Mouse (Mus musculus) forebrain, embryonic 16.5 days (tissue): ENCODE results near the gene Pcsk5. TPM values are rescaled to one million over a fixed set of nuclear protein-coding genes. Genes with fewer than 3 reads are reported as not detected.

Experiments used
- ATAC-seq: fragments of 200-750 bp; cut with Nextera tagmentation; 2 replicates; pipeline ENCODE4 v1.8.0; 2017; ENCODE audit warnings: mild to moderate bottlenecking, moderate library complexity
- H3K27ac ChIP-seq: fragments of 300-500 bp; sonication (generic); 2 replicates; pipeline ENCODE4 v1.5.1; 2014; ENCODE audit warnings: low read length, control low read depth
- H3K27me3 ChIP-seq: fragments of 300-500 bp; sonication (generic); replicated peaks from 2 replicates; pipeline ENCODE4 v1.6.1; 2014; ENCODE audit warnings: low read length; ENCODE audit not compliant: control insufficient read depth, insufficient read depth
- H3K36me3 ChIP-seq: fragments of 300-500 bp; sonication (generic); 2 replicates; pipeline ENCODE4 v1.6.1; 2014; ENCODE audit not compliant: control insufficient read depth, insufficient read depth
- H3K4me1 ChIP-seq: fragments of 300-500 bp; sonication (generic); replicated peaks from 2 replicates; pipeline ENCODE4 v1.6.1; 2014; ENCODE audit warnings: low read length; ENCODE audit not compliant: control insufficient read depth, insufficient read depth
- H3K4me2 ChIP-seq: fragments of 300-500 bp; sonication (generic); 2 replicates; pipeline ENCODE4 v1.6.1; 2014; ENCODE audit warnings: mild to moderate bottlenecking, low read length, control low read depth
- H3K4me3 ChIP-seq: fragments of 300-500 bp; sonication (generic); replicated peaks from 2 replicates; pipeline ENCODE4 v1.5.1; 2014; ENCODE audit warnings: mild to moderate bottlenecking, low read length, control low read depth
- H3K9ac ChIP-seq: fragments of 300-500 bp; sonication (generic); replicated peaks from 2 replicates; pipeline ENCODE4 v1.6.1; 2014; ENCODE audit warnings: low read depth, low read length, control low read depth
- H3K9me3 ChIP-seq: fragments of 300-500 bp; sonication (generic); 2 replicates; pipeline ENCODE4 v1.6.1; 2016; ENCODE audit warnings: low read length; ENCODE audit not compliant: control insufficient read depth
- WGBS: fragments of 180-500 bp; shearing (Covaris S2); extraction: QIAGEN DNeasy Blood & Tissue Kit; methylation state at CpG from one replicate; pipeline ENCODE4 v1.1.7; 2014; 5-methylcytosine and 5-hydroxymethylcytosine counted together
- polyA plus RNA-seq: library from polyadenylated mRNA; unstranded; fragments of >200 nt; fragmentation: Nextera tagmentation; extraction: Ambion mirVana; gene quantifications from 2 replicates; pipeline ENCODE4 v1.2.1, GENCODE M21; 2015

The Pcsk5 gene
- polyA plus RNA-seq, 1 experiment from 2014 or later, result 7.9 TPM

DNA sequence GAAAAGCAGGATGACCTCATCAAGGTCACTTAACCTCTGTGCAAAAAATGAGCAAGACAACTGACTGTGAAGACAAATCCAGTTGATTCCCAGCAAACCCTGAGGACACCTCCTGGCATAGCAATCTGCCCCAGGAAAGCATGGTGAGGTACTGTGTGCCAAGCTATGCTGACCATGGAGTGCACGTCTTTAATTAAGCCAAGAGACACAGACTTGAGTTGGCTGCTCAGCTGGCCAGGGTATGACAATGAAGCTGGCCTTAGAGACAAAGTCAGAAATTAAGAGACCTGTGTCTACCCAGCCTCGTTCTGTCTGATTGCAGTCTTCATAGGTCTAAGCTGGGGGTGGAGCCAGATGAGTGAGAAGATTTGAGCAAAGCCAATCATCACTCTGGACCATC lies 72.4 kb downstream of the Pcsk5 start:
- H3K27me3 ChIP-seq, result no peaks in the 10 kb centered on the region
- no peak for ATAC-seq
- H3K4me2 ChIP-seq, result no peak overlapping the region
- H3K27ac ChIP-seq, result no peak overlapping the region
- WGBS, result 85% methylated on average over 2 of the region's 2 CpGs
- no peak overlapping the region for H3K9ac ChIP-seq
- H3K36me3 ChIP-seq, result no peaks in the 10 kb centered on the region
- H3K4me3 ChIP-seq, result no peak overlapping the region
- no peaks in the 10 kb centered on the region; the same call in 1 of the 2 replicates for H3K4me1 ChIP-seq
- no peaks in the 10 kb centered on the region for H3K9me3 ChIP-seq

DNA sequence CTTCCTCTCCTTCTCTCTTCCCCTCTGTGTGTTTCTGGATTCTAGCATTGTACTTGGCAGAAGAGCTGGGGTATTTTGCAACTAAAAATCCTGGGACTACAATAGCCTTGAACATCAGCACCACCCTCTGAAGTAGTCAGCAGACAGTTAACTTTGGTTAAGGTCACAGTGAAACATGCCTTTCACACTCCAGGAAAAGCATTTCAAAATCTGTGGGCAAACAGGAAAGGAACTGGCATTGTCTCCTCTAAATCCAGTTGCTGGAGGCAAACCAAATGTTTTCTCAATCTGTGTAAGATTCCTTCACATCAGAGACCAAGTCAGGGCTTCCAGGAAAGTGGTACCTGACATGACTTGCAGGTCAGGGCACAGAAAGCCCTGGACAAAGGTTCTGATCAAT lies 74.7 kb downstream of the Pcsk5 start:
- no peak overlapping the region for H3K4me3 ChIP-seq
- H3K4me2 ChIP-seq, result no peak overlapping the region
- H3K36me3 ChIP-seq, result no peaks in the 10 kb centered on the region
- no peaks in the 10 kb centered on the region for H3K9me3 ChIP-seq
- H3K4me1 ChIP-seq, result no peaks in the 10 kb centered on the region
- no peak for ATAC-seq
- H3K9ac ChIP-seq, result no peak overlapping the region
- H3K27ac ChIP-seq, result no peak overlapping the region
- no peaks in the 10 kb centered on the region for H3K27me3 ChIP-seq

DNA sequence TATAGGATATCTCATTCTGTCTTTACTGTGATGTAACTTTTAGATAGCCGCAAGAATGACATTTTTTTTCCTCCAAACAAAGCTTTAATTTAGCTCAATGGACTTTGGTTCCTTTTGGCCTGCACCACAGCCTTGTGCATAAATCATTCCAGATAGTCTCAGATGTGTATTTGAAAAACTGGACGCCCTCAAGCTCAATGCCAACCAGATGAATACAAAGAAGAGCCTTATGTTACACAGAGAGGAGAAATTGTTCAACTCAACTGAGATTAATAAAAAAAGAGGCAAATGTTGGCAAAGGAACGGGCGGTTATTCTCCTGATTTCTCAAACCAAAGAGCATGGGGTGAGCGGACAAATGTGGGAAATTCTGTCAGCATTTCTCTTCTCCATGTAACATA lies 75.8 kb downstream of the Pcsk5 start:
- no peak for ATAC-seq
- Histone ChIP-seq H3K9me3 (no peaks in the 10 kb centered on the region), H3K27me3 (no peaks in the 10 kb centered on the region), H3K27ac (no peak overlapping the region), H3K4me3 (no peak overlapping the region), H3K36me3 (no peaks in the 10 kb centered on the region), H3K4me2 (no peak overlapping the region), H3K4me1 (no peaks in the 10 kb centered on the region), H3K9ac (no peak overlapping the region)
- WGBS, result 69% methylated on average over 5 of the region's 5 CpGs

DNA sequence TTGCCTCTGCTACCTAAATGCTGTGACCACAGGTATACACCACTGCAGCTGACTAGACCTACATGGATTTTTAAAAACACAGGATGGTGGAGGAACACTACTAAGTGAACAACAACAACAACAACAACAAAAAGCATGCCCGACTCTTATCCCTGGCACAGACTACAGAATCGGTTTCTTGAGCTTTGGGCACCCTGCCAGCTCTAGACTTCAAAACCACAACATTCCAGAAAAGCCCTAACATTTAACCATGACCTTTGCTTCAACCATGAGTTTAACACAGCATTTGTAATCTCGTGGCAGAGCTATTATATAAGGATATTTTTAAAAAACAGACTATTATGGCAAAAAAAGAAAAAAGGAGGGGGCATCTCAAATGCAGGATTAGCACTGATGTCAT lies 84.6 kb downstream of the Pcsk5 start:
- H3K4me1 ChIP-seq, result no peaks in the 10 kb centered on the region
- no peaks in the 10 kb centered on the region for H3K36me3 ChIP-seq
- no peak overlapping the region for H3K4me3 ChIP-seq
- no peaks in the 10 kb centered on the region for H3K27me3 ChIP-seq
- no peak overlapping the region for H3K27ac ChIP-seq
- no peak overlapping the region for H3K4me2 ChIP-seq
- ATAC-seq, result no peak
- H3K9me3 ChIP-seq, result no peaks in the 10 kb centered on the region
- H3K9ac ChIP-seq, result no peak overlapping the region
- 36% methylated on average over 3 of the region's 3 CpGs for WGBS

DNA sequence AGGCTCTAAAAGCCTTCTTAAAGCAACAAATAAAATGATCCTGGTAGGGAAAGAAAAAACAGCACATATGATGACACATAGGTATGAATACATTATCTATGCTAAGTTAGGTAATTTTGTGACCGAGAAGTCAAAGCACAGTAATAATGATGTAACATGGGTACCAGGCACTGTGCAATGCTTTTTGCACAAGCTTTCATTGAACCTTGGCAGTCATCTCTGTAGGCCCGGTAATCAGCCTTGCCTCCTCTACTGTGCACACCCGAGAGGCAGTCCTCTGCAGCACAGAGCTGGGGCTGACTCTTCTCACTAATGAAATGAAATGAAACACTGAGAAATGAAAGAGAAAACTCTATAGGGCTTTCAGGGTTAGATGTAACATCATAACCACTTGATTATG lies 89.1 kb downstream of the Pcsk5 start:
- no peak overlapping the region for H3K4me3 ChIP-seq
- H3K4me1 ChIP-seq, result no peaks in the 10 kb centered on the region
- no peaks in the 10 kb centered on the region for H3K36me3 ChIP-seq
- no peak overlapping the region for H3K27ac ChIP-seq
- no peak for ATAC-seq
- H3K9ac ChIP-seq, result no peak overlapping the region
- no peak overlapping the region for H3K4me2 ChIP-seq
- WGBS, result 93% methylated on average over 3 of the region's 3 CpGs
- no peaks in the 10 kb centered on the region for H3K9me3 ChIP-seq
- no peaks in the 10 kb centered on the region for H3K27me3 ChIP-seq

DNA sequence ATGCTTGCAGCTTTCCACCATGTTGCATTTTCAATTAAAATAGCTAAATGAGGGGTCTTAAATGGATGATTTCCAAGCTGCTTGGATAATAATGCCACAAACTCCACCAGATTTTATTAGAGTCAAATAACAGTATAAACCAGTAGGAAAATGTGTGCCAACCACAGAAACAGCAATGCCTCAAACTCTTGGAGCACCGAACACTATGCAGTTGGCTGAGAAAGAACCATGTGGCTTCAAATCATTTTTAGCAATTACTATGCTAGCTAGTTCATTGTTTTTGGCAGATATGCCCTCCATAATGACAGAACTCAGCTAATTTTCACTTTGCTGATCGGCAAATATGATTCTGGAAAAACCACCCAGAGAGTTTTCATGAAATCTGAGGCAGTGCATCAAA lies 92.1 kb downstream of the Pcsk5 start:
- Histone ChIP-seq H3K4me1 (no peaks in the 10 kb centered on the region), H3K36me3 (no peaks in the 10 kb centered on the region), H3K27ac (no peak overlapping the region), H3K4me2 (no peak overlapping the region), H3K9me3 (no peaks in the 10 kb centered on the region), H3K27me3 (no peaks in the 10 kb centered on the region), H3K4me3 (no peak overlapping the region), H3K9ac (no peak overlapping the region)
- peak; percentile 81 for ATAC-seq
- WGBS, result 78% methylated on average over 2 of the region's 2 CpGs

DNA sequence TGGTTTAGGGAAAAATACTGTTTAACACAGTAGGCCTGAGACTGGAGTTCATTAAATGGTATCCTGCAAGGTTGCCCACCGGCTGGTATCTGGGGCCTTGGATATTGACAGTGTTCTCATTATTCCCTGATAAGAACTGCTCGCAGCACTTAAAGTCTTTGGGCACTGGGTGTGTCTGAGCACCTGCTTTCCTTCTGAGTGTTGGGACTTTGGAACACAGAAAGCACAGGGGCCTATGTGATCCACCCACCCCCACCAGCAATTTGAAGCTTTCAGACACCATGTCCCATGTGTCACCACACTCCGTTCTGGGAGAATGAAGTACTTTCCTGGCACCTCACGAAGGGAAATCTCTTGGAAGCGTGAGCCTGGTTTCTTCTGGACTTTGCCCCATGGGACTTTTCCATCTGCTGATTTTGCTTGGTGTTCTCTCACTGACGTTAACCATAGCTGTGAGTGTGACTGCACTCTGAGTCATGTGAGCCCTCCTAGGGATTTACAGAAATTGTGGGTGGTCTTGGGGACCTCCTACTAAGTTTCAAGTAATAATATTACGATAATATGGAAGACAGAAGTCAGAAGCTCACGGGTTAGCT lies 92.9 kb downstream of the Pcsk5 start:
- H3K4me2 ChIP-seq, result no peak overlapping the region
- H3K9ac ChIP-seq, result no peak overlapping the region
- no peaks in the 10 kb centered on the region for H3K9me3 ChIP-seq
- H3K27ac ChIP-seq, result no peak overlapping the region
- H3K36me3 ChIP-seq, result no peaks in the 10 kb centered on the region
- no peak for ATAC-seq
- H3K27me3 ChIP-seq, result no peaks in the 10 kb centered on the region
- 91% methylated on average over 8 of the region's 8 CpGs for whole genome bisulfite sequencing
- H3K4me1 ChIP-seq, result no peaks in the 10 kb centered on the region
- no peak overlapping the region for H3K4me3 ChIP-seq

DNA sequence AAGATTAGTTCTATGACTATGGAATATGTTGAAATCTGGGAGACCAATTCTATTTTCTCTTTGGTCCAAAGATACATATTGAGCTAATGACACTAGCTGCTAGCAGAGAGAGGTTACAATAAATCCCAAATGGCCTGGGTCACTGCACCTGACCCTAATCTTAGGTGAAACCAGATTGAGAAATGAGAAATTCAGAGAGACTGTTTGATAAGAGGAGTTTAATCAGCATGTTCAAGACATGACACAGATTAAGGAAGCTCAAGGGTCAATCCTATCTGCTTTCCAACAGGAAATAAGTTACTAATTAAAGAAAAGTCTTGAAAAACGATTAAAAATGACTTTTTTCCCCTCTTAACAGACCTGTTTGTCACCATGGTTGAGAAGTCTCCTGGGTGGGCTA lies 96.0 kb downstream of the Pcsk5 start:
- Histone ChIP-seq H3K9me3 (no peaks in the 10 kb centered on the region), H3K4me3 (no peak overlapping the region), H3K4me1 (no peaks in the 10 kb centered on the region), H3K36me3 (no peaks in the 10 kb centered on the region), H3K9ac (no peak overlapping the region), H3K27ac (no peak overlapping the region), H3K4me2 (no peak overlapping the region), H3K27me3 (no peaks in the 10 kb centered on the region)
- ATAC-seq, result no peak
- 38% methylated on average over 1 of the region's 1 CpGs for WGBS

DNA sequence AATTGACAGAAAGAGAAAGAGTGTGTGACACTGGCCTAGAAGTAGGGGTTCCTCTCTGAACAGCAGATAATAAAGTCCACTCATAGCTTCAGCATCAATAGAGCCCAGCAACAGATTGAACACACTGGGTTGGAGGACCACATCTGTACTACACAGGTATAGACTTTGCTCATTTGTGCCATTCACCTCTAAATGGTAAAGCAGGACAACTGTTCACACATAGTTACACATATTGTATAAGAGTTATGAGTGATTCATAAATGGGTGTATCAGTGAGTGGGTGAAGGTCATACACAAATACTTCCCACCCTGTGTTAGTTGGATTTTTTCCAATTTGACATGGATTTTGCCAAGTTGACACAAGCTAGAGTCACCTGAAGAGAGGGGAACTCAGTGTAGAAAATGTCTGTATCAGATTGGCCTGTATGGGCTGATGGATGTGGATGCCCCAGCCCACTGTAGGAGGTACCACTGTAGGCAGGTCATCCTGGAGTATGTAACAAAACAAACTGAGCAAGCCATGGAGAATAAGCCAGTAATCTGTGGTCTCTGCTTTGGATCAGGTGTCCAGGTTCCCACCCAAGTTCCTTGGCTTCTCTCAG lies 104.7 kb downstream of the Pcsk5 start:
- Histone ChIP-seq H3K4me1 (no peaks in the 10 kb centered on the region), H3K9ac (no peak overlapping the region), H3K27ac (no peak overlapping the region), H3K9me3 (no peaks in the 10 kb centered on the region), H3K4me3 (no peak overlapping the region), H3K4me2 (no peak overlapping the region), H3K27me3 (no peaks in the 10 kb centered on the region), H3K36me3 (no peaks in the 10 kb centered on the region)
- no peak for ATAC-seq

DNA sequence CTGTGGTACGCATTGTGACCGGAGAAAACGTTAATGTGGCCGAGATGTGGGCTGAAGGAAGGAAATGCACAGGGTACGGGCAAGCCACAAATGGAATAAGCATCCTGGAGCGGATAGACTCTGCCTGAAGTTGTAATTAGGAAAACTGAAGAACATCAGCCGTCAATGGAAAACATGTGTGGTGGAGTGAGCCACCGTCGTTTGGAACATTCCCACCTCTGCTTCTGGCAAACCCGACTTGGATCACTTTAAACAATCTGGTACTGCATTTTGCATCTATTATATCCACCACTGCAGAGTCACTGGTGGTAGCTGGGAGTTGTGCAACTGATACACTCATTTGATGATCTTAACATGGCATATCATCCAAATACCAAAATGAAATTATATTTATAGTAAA lies 120.4 kb downstream of the Pcsk5 start:
- H3K9me3 ChIP-seq, result no peaks in the 10 kb centered on the region
- H3K36me3 ChIP-seq, result no peaks in the 10 kb centered on the region
- H3K9ac ChIP-seq, result no peak overlapping the region
- no peaks in the 10 kb centered on the region for H3K27me3 ChIP-seq
- H3K4me1 ChIP-seq, result no peaks in the 10 kb centered on the region
- H3K4me2 ChIP-seq, result no peak overlapping the region
- no peak overlapping the region for H3K27ac ChIP-seq
- no peak for ATAC-seq
- 83% methylated on average over 10 of the region's 10 CpGs for WGBS
- no peak overlapping the region for H3K4me3 ChIP-seq
